Mouse (Mus musculus): ENCODE results near the gene Tnnc2.

DNA sequence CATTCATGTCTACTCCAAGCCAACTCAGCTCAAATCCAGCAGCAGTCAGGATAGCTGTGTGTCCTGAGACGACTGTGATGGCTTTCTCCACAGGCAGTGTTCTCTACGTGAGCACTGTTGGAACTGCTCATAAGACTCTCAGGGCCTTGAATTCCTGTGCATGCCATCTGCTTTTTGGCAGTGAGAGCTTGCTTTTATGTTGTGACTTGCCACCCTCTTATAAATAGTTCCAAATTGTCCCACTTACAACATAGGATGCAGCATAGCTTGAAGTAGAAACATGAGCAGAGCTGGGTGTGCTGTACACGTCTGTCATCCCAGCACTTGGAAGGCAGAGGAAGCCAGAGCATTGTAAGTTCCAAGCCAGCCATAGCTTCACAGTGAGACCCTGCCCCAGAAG, 13.9 kb downstream of the Tnnc2 start:
- TF ChIP-seq CTCF (IDR thresholded peaks at IDR 0.05; ENCODE audit: borderline replicate concordance, control insufficient read depth, extremely low read depth, insufficient read depth, low read length, poor library complexity) (no peak), POLR2A (IDR thresholded peaks at IDR 0.05; ENCODE audit: control insufficient read depth, extremely low read depth, insufficient read depth, low read length, poor library complexity) (no peak)
